Mouse (Mus musculus): ENCODE results near the gene Ccsap. TPM values are rescaled to one million over a fixed set of nuclear protein-coding genes. Genes with fewer than 3 reads are reported as not detected.

The Ccsap gene
- total and polyA plus RNA-seq, 3 experiments = 5.0 to 6.2 (median 5.4) TPM

DNA sequence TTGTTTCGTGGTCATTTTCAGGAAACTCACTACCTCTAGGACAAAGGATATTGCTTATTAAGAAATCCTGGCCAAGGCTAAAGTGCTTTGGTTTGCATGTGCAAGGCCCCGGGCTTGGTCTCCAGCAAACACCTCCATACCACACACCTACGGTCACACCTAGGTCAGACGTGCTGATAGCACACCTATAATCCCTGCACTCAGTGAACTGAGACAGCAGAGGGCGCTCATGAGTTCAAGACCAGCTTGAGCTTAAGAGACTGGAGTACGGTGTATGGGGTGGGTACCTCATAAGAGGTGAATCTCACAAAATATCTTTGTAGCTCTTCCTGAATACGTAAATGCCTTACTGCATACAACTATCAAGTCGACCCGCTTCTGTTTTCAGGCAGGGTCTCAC is 24.6 kb downstream of the Ccsap start:
- Histone ChIP-seq H3K4me1 (ENCODE audit: control insufficient read depth in 1 of 2, insufficient read depth in 2 of 2) (no peaks in the 10 kb centered on the region), H3K4me2 (ENCODE audit: insufficient read depth, low read depth, poor library complexity, severe bottlenecking) (no peak overlapping the region), H3K9me3 (replicated peaks; ENCODE audit: low read length) (no peaks in the 10 kb centered on the region), H3K27me3 (replicated peaks) (no peaks in the 10 kb centered on the region), H3K79me2 (replicated peaks; ENCODE audit: control insufficient read depth, extremely low read depth, insufficient read depth, poor library complexity, severe bottlenecking) (no peaks in the 10 kb centered on the region), H3K27ac (ENCODE audit: insufficient read depth, low read depth) (no peak overlapping the region), H3K36me3 (replicated peaks in 1 of 2; ENCODE audit: control insufficient read depth in 1 of 2, insufficient read depth in 1 of 2, low read length in 1 of 2) (peaks cover 0 to 36% of the 10 kb centered on the region in 2 experiments), H3K4me3 (replicated peaks in 1 of 3; ENCODE audit: low read depth in 2 of 3, low read length in 2 of 3, poor library complexity in 1 of 3) (no peak overlapping the region), H3K9ac (ENCODE audit: insufficient read depth, low read depth) (no peak overlapping the region)
- in situ Hi-C loops (cut with MboI; ENCODE audit: low pct_ligation_motif_present, low pct_unique_long_range_greater_than_20kb, low sequenced_read_pairs) (no loop called here), dilution Hi-C loops (cut with MboI; ENCODE audit: extremely low pct_ligation_motif_present, extremely low pct_unique_long_range_greater_than_20kb, low sequenced_read_pairs) (no loop called here)
- DNase-seq (ENCODE audit: extremely low read depth) = peak; percentile 64
- TF ChIP-seq MXI1 (IDR thresholded peaks at IDR 0.05; ENCODE audit: low read depth, low read length) (no peak), SMC3 (IDR thresholded peaks at IDR 0.05; ENCODE audit: low read depth, low read length) (peak; percentile 58), CTCF (conservative IDR thresholded peaks at IDR 0.05 in 1 of 2, IDR thresholded peaks at IDR 0.05 in 1 of 2; ENCODE audit: low read depth in 2 of 2, low read length in 2 of 2) (peak; percentile 68 to 80), CHD1 (IDR thresholded peaks at IDR 0.05; ENCODE audit: low read depth, low read length) (no peak), USF1 (IDR thresholded peaks at IDR 0.05; ENCODE audit: low read depth, low read length) (no peak), HCFC1 (IDR thresholded peaks at IDR 0.05; ENCODE audit: low read depth, low read length) (no peak), KAT2A (IDR thresholded peaks at IDR 0.05; ENCODE audit: insufficient replicate concordance, low read length) (no peak), GABPA (IDR thresholded peaks at IDR 0.05; ENCODE audit: insufficient replicate concordance, low read depth, low read length) (no peak), RAD21 (IDR thresholded peaks at IDR 0.05; ENCODE audit: low read depth, low read length) (peak; percentile 38)

DNA sequence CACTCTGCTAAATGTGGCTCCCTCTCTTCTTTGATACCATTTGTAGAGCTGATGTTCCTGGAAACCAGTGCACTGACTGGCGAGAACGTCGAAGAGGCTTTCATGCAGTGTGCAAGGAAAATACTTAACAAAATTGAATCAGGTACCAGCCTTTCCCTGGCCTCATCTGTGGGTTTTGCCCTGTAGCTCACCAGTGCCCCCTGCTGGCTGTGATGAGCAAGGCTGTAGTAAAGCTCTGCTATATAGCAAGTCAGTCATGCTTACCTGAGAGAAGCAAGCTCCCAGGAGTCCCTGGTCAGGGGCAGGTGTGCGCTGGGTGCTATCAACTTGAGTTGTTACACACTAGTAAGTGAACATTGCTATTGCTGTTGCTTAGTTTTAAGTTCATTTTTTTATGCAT is 27.3 kb downstream of the Ccsap start:
- Histone ChIP-seq H3K36me3 (replicated peaks in 1 of 2; ENCODE audit: control insufficient read depth in 1 of 2, insufficient read depth in 1 of 2, low read length in 1 of 2) (peaks cover 0 to 32% of the 10 kb centered on the region in 2 experiments), H3K9ac (ENCODE audit: insufficient read depth, low read depth) (no peak overlapping the region), H3K9me3 (replicated peaks; ENCODE audit: low read length) (no peaks in the 10 kb centered on the region), H3K27me3 (replicated peaks) (no peaks in the 10 kb centered on the region), H3K79me2 (replicated peaks; ENCODE audit: control insufficient read depth, extremely low read depth, insufficient read depth, poor library complexity, severe bottlenecking) (no peaks in the 10 kb centered on the region), H3K4me2 (ENCODE audit: insufficient read depth, low read depth, poor library complexity, severe bottlenecking) (no peak overlapping the region), H3K27ac (ENCODE audit: insufficient read depth, low read depth) (no peak overlapping the region), H3K4me3 (replicated peaks in 1 of 3; ENCODE audit: low read depth in 2 of 3, low read length in 2 of 3, poor library complexity in 1 of 3) (no peak overlapping the region), H3K4me1 (ENCODE audit: control insufficient read depth in 1 of 2, insufficient read depth in 2 of 2) (peaks cover 0 to 4% of the 10 kb centered on the region in 2 experiments; a peak in 1 of 4 replicates)
- dilution Hi-C loops (cut with MboI; ENCODE audit: extremely low pct_ligation_motif_present, extremely low pct_unique_long_range_greater_than_20kb, low sequenced_read_pairs) = no loop called here
- in situ Hi-C loops (cut with MboI; ENCODE audit: low pct_ligation_motif_present, low pct_unique_long_range_greater_than_20kb, low sequenced_read_pairs) = no loop called here
- TF ChIP-seq CHD2 (IDR thresholded peaks at IDR 0.05; ENCODE audit: low read length) (no peak), TBP (conservative IDR thresholded peaks at IDR 0.05; ENCODE audit: low read depth, low read length) (no peak), RAD21 (IDR thresholded peaks at IDR 0.05; ENCODE audit: low read depth, low read length) (peak; percentile 41), CTCF (conservative IDR thresholded peaks at IDR 0.05 in 1 of 2, IDR thresholded peaks at IDR 0.05 in 1 of 2; ENCODE audit: low read depth in 2 of 2, low read length in 2 of 2) (peak; percentile 70 to 74), CHD1 (IDR thresholded peaks at IDR 0.05; ENCODE audit: low read depth, low read length) (no peak), SIN3A (IDR thresholded peaks at IDR 0.05; ENCODE audit: low read length) (no peak), SMC3 (IDR thresholded peaks at IDR 0.05; ENCODE audit: low read depth, low read length) (peak; percentile 62), RCOR1 (conservative IDR thresholded peaks at IDR 0.05; ENCODE audit: low read depth, low read length) (no peak), ZNF384 (IDR thresholded peaks at IDR 0.05; ENCODE audit: low read depth, low read length) (no peak), POLR2AphosphoS2 (IDR thresholded peaks at IDR 0.05; ENCODE audit: low read depth, low read length) (no peak)
- peak; percentile 45 for DNase-seq (ENCODE audit: extremely low read depth)
